Mouse (Mus musculus) splenic B cell, adult 2 months (primary cell): ENCODE data around the gene Ppp4r4.
"Not testable (repeated sequence)": the region's sequence is repeated elsewhere in the genome, so short reads cannot be mapped to it uniquely, and the experiment has no call there.

Experiments
- DNase-seq: peaks from one replicate; pipeline ENCODE4 v3.0.0-alpha.2; 2011; ENCODE audit warnings: low read depth, low spot score
- H3K27me3 ChIP-seq: 2 replicates; pipeline ENCODE4 v1.6.1; 2012; ENCODE audit warnings: mild to moderate bottlenecking, low read length, moderate library complexity, mixed read lengths; ENCODE audit not compliant: control insufficient read depth, poor library complexity, insufficient read depth, severe bottlenecking
- H3K36me3 ChIP-seq: 2 replicates; pipeline ENCODE4 v1.6.1; 2012; ENCODE audit warnings: mild to moderate bottlenecking, low read length, moderate library complexity, mixed read lengths; ENCODE audit not compliant: control insufficient read depth, poor library complexity, insufficient read depth, severe bottlenecking

The Ppp4r4 gene

DNA sequence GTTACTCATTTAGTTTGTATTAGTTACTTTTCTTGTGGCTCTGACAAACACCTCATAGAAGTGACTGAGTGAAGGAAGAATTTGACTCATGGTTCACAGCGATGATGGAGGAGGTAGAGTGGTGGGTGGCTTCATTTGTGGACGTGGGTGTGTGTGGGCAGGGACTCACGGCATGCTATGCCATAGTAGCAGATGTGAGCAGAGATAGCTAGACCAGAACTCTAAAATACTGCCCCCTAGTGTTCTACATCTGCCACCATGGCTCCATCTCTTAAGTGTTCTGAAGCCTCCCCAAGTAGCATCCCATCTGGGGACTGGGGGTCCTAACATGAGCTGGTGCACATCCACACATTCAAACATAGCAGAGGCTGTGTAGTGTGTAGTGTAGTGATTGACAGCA lies 21.4 kb downstream of the Ppp4r4 start:
- H3K27me3 ChIP-seq, result no peaks in the 10 kb centered on the region
- DNase-seq, result no peak
- H3K36me3 ChIP-seq, result no peaks in the 10 kb centered on the region

DNA sequence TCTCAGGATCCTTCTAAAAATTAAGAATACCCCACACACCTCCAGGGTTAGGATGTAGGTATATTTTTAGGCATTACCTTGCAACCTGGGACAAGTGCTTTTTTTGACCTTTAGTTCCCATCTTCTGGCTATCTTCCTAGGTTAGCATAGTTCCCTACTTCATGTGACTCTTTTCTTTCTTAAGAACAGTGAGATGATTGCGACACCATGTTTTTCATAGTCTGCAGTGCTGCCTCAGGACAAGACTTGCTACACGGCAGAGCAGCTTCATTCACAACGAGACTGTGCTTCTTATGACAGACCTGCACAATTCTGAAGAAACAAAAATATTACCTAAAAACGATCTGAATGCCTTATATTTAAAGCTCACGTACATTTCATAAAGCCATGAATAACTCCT lies 24.8 kb downstream of the Ppp4r4 start:
- Histone ChIP-seq H3K27me3 (no peaks in the 10 kb centered on the region), H3K36me3 (no peaks in the 10 kb centered on the region)
- no peak for DNase-seq

DNA sequence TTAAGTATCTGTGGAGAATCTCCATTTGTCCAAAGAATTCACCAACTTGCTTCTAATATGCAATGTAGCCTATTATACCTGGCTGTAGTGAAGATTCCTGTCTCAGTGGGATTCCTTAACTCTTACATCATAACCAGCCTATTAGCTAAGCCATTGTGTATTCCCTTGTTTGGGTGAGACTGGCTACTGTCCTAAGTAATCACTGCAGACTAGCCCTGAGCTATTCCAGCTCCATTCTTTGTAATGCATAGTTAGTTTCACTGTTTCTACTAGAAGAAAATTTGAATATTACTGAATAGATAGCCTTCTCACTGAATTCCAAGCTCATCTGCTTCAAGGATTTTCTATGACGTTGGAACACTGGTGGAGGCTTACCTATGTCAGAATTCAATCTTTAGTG lies 32.6 kb downstream of the Ppp4r4 start:
- DNase-seq, result no peak
- H3K36me3 ChIP-seq, result no peaks in the 10 kb centered on the region
- no peaks in the 10 kb centered on the region for H3K27me3 ChIP-seq

DNA sequence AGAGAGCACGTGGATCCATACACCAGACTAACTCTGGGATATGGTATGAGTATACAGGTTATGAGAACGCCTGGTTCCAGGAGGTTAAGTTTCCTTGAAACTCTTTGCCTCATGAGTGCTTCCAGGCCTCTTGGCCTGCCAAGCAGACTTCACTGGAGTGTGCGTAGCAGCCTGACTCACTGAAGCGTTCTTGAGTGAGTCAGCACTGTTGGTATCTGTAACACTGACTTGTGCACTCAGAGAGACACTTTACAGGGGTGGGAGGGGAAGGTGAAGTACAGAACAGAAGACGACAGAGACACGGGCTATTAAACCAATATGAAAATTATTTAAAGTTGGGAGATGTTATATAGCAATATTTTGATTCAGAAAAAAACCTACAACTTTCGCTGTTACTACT lies 33.1 kb downstream of the Ppp4r4 start:
- H3K27me3 ChIP-seq, result no peaks in the 10 kb centered on the region
- DNase-seq, result no peak
- no peaks in the 10 kb centered on the region for H3K36me3 ChIP-seq

DNA sequence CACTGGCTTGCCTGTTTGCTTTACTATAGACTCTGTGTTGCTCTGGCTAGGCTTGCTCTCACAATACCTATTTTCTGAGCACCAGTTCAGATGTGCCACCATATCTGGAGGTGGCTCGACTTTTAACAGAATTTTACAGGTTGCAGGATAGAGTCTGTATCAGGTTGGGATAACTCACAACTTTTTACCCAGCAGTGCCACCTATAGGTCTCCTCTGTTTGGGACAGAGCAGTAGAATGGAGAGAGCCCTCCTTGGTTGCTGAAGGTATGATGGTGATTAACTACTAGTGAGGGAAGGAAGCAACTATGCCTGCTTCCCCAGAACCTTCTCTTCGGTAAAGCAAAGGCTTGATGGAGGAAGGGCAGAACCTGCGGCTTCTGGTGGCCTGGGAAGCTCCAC lies 35.0 kb downstream of the Ppp4r4 start:
- no peak for DNase-seq
- H3K36me3 ChIP-seq, result no peaks in the 10 kb centered on the region
- H3K27me3 ChIP-seq, result no peaks in the 10 kb centered on the region

DNA sequence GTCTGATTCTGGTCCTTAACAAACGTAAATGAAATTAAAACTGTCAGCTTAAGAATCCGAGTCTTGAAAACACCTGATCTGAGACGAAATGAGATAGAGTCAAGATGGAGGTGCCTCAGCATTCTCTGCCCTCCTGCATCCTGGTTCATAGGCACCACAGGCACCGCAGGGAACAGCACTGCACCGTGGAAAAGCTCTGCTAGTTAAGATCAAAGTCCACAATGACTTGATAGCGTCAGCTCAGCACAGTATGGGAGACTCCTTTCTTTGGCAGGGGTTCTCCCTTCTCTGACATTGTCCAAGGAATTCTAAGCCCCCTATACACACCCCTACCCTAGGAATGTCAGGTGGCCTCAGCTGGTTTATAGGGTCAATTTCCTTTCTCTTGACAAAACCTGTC lies 37.6 kb downstream of the Ppp4r4 start:
- Histone ChIP-seq H3K36me3 (no peaks in the 10 kb centered on the region), H3K27me3 (no peaks in the 10 kb centered on the region)
- no peak for DNase-seq

DNA sequence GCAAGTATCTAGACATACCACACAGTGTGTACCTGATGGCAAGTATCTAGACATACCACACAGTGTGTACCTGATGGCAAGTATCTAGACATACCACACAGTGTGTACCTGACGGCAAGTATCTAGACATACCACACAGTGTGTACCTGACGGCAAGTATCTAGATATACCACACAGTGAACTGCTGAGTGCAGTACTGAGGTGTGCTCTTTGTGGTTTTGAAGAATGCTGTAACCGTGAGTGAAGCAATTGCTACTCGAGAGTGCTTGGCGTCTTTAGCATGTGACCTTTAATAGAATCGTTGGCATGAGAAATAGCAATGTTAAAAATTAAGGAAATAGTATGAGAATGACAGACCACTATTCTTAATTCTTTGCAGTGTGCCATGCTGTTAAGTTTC lies 46.1 kb downstream of the Ppp4r4 start:
- H3K36me3 ChIP-seq, H3K27me3 ChIP-seq, DNase-seq: not testable (repeated sequence)

DNA sequence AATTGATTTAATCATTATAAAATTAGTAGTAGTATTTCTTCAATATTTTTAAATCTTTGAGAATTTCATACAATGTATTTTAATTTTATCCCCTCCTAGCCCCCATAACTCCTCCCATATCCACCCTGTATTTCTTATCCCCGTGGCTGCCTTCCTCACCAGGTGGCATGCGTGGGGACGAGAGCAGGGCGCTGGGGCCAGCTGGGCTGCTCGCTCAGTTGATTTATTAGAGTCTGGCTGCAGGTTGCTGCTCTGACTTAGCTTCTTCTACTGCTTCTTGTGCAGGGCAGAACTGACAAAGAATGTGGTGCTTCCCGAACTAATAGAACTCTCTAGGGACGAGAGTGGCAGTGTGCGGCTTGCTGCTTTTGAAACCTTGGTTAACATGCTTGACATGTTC lies 51.7 kb downstream of the Ppp4r4 start:
- no peak for DNase-seq
- Histone ChIP-seq H3K27me3 (no peaks in the 10 kb centered on the region), H3K36me3 (no peaks in the 10 kb centered on the region)

DNA sequence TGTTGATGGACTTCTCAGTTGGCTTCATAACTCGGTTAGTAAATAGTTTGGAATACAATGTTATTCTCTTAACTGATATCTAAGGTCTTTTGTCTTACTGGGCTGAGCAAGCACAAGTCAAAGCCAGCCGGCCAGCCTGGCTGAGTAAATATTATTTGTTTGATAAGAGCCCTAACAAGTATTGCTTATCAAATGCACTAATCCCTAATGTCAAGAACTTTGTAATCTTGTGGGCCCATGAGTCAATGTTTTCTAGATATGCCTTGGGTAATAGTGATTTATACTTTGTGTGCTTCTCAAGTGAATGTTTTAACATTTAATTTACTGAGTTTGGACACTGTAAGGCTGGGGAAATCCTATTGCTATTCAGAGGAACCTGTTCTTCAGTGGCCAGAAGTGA lies 66.3 kb downstream of the Ppp4r4 start:
- Histone ChIP-seq H3K36me3 (no peaks in the 10 kb centered on the region), H3K27me3 (no peaks in the 10 kb centered on the region)
- DNase-seq, result no peak

DNA sequence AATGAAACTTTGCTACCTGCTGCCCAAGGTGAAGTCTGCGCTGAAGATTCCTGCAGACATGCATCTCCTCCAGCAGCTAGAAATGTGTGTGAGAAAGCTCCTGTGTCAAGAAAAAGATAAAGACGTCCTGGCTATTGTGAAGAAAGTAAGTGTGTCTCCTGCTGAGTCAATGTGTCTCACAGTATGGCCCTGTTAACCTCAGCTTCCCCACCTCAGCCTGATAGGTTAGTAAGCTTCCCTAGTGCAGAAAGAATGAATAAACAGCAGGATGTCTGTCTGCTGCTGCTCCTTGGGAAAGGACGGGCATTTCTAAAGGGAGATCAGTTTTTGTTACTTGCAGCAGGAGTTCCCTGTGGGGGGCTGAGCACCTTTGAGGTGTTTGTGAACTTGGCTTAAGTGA lies 68.3 kb downstream of the Ppp4r4 start:
- DNase-seq, result no peak
- Histone ChIP-seq H3K27me3 (no peaks in the 10 kb centered on the region), H3K36me3 (no peaks in the 10 kb centered on the region)

DNA sequence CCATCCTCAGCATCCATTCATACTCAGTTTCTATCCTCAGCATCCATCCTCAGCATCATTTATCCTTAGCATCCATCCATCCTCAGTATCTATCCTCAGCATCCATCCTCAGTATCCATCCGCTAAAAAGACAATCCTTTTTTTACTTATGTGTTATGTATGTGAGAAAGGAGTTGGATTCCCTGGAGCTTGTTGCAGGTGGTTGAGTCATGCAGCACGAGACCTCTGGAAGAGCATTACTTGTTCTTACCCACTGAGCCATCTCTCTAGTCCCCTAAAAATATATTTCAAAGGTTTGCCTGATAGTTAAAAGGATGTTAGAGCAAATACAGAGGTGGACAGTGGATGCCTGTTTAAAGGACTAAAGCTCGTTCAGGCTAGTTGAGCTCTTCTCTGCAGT lies 69.8 kb downstream of the Ppp4r4 start:
- Histone ChIP-seq H3K36me3 (no peaks in the 10 kb centered on the region), H3K27me3 (no peaks in the 10 kb centered on the region)
- DNase-seq, result no peak

DNA sequence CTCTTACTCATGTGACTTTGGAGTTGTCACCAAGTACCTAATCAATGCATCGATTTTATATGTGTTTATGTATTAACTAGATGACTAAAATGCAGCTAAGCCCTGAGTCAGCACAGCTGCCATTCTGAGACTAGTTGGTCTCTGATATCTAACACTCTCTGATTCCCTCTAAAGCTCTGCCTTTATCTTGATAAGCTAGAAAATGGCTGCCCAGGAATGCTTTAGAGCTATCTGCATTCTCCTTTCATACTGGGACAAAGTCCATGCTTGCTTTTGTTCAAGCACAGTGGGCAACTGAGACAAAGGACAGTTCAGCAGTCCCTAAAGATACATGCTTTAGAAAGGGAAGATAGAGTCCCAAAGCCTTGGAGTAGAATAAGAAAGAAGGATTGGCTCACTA lies 83.1 kb downstream of the Ppp4r4 start:
- no peak for DNase-seq
- no peaks in the 10 kb centered on the region for H3K36me3 ChIP-seq
- no peaks in the 10 kb centered on the region for H3K27me3 ChIP-seq

DNA sequence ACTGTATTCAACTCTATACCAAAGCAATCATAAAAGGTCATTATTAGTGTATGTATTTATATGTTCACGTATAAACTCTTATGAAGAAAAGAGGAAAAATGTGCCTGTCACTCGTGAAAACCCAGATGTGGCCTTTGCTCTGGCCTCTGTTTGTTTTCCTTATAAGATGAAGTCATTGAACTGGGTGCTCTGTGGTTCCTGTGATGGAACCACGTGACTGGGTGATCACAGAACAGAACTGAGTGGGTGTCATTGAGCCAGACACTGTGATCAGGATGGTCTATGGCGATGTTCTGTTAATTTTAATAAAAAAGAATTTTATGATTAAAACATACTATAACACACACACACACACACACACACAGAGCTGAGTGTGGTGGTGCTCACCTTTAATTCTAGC lies 83.7 kb downstream of the Ppp4r4 start:
- DNase-seq, result no peak
- Histone ChIP-seq H3K27me3 (no peaks in the 10 kb centered on the region), H3K36me3 (no peaks in the 10 kb centered on the region)

DNA sequence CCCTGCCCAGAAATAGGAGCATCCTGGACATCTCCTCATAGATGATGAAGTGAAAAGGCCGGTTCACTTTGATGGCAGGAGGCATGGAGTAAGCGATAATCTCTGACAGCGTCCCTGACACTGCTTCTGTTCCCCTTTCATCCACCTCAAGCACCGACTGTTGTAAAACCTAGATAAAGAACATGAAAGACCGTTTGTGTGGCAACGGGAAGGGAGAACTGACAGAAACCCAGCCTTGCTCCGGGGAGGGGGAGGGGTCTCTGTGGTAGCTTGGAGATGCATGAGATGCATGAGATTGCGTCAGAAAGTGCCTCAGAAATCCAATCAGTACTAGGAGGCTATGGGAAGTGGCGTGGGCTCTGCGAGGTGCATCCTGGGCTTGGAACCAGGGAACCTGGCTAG lies 84.8 kb downstream of the Ppp4r4 start:
- DNase-seq, result no peak
- Histone ChIP-seq H3K27me3 (no peaks in the 10 kb centered on the region), H3K36me3 (no peaks in the 10 kb centered on the region)

DNA sequence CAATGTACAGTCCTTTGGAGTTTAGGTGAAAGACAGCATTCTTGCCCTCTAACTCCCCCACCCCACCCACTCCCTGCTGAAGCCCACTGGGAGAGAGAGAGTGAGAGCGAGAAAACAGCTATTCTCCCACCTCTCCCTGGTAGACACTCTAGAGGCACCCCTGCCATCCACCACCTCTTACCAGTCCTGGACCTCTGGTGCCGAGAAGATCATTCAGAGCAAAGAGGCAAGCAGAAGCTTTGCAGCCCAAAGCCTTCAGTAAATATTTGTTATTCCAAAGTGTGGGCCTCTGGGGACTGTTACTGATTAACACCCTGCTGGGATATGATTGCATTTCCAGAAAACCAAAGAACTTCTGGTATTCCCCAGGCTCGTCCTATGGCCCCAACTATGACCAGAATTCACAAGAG lies 99.1 kb downstream of the Ppp4r4 start, which contains the start of gene Serpina10:
Gene Serpina10, minus strand, starts transcription at position 242 of the 410 bp plus-strand sequence.
- Histone ChIP-seq H3K36me3 (no peaks in the 10 kb centered on the region), H3K27me3 (no peaks in the 10 kb centered on the region)
- no peak for DNase-seq

DNA sequence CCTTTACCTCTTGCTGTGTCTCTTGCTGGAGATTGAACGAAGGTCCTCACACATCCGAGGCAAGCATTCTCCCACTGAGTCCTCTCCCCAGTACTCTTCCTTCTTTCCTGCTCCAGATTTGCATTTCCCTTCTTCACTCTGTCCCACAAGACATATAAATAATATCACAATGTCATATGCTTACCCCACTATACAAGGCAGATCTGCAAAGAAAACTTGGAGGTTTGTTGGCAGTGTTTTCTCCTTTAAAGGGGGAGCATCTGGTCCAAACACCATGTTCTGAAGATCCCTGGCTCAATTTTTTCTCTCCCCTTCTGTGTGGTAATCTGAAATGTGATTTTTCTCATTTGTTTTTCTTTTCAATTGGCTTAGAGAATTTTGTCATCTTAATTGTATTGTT lies 102.3 kb downstream of the Ppp4r4 start:
- Histone ChIP-seq H3K36me3 (no peaks in the 10 kb centered on the region), H3K27me3 (no peaks in the 10 kb centered on the region)
- no peak for DNase-seq
